Mouse (Mus musculus) G1E (cell line): Measurements from ENCODE around the gene 1700016H13Rik. TPM values are rescaled to one million over a fixed set of nuclear protein-coding genes. Genes with fewer than 3 reads are reported as not detected.

Experiments
- ATAC-seq: 2 replicates; pipeline ENCODE4 v1.8.0; 2016; ENCODE audit warnings: mild to moderate bottlenecking; ENCODE audit not compliant: insufficient number of reproducible peaks, poor library complexity, low FRiP score, severe bottlenecking; ENCODE audit errors: extremely low read depth
- DNase-seq: peaks from one replicate; pipeline ENCODE4 v3.0.0; 2012; ENCODE audit warnings: low spot score
- H3K27me3 ChIP-seq: 2 replicates; pipeline ENCODE4 v1.6.1; 2012; ENCODE audit warnings: mild to moderate bottlenecking, low read length, inconsistent platforms; ENCODE audit not compliant: insufficient read depth
- H3K36me3 ChIP-seq: replicated peaks from 2 replicates; pipeline ENCODE3; 2012; ENCODE audit warnings: mild to moderate bottlenecking, inconsistent platforms
- H3K4me1 ChIP-seq: 2 replicates; pipeline ENCODE4 v1.6.1; 2012; ENCODE audit warnings: low read depth, low read length, inconsistent platforms, mixed read lengths; ENCODE audit not compliant: insufficient read depth
- H3K4me3 ChIP-seq: 2 replicates; pipeline ENCODE4 v1.5.1; 2012; ENCODE audit warnings: low read depth, mild to moderate bottlenecking, inconsistent platforms, low read length, moderate library complexity, mixed read lengths
- H3K9me3 ChIP-seq: replicated peaks from 2 replicates; pipeline ENCODE4 v1.6.1; 2012; ENCODE audit warnings: inconsistent platforms
- CTCF ChIP-seq: IDR thresholded peaks from 2 replicates; pipeline ENCODE4 v1.5.1; 2012; ENCODE audit warnings: low read depth, low read length, inconsistent platforms, mixed read lengths
- GATA1 ChIP-seq: IDR thresholded peaks from 2 replicates; pipeline ENCODE4 v1.6.1; 2012; ENCODE audit warnings: borderline replicate concordance, low read length, inconsistent platforms, mixed read lengths
- GATA2 ChIP-seq: IDR thresholded peaks from 2 replicates; pipeline ENCODE4 v1.6.1; 2012; ENCODE audit warnings: low read depth, low read length, inconsistent platforms, borderline replicate concordance
- POLR2AphosphoS5 ChIP-seq: IDR thresholded peaks from 2 replicates; pipeline ENCODE4 v1.6.1; 2012; ENCODE audit warnings: low read depth, low read length, inconsistent platforms; ENCODE audit not compliant: insufficient replicate concordance
- TAL1 ChIP-seq: conservative IDR thresholded peaks from 2 replicates; pipeline ENCODE4 v1.6.1; 2012; ENCODE audit warnings: low read depth, low read length, inconsistent platforms, mixed read lengths
- polyA plus RNA-seq: library from polyadenylated mRNA; stranded (reverse); fragments of >175 nt; gene quantifications from 2 replicates; pipeline ENCODE4 v1.2.3, GENCODE M21; 2012
- total RNA-seq, 2 experiments: library from RNA; stranded (forward) in 1 of 2; stranded (reverse) in 1 of 2; fragments of 200-1000 nt in 1 of 2; fragments of >200 nt in 1 of 2; fragmentation: Nextera tagmentation in 1 of 2; gene quantifications; 2 replicates each; pipeline ENCODE4 v1.2.3; 2014 to 2017

The 1700016H13Rik gene
- total and polyA plus RNA-seq, 3 experiments = not detected

- peaks cover 41% of the 10 kb centered on the region for H3K27me3 ChIP-seq
- H3K4me1 ChIP-seq = peaks cover 23% of the 10 kb centered on the region
- no peaks in the 10 kb centered on the region for H3K9me3 ChIP-seq
- H3K4me3 ChIP-seq = no peak overlapping the region
- H3K36me3 ChIP-seq = no peaks in the 10 kb centered on the region
- no peak for ATAC-seq
- TF ChIP-seq GATA2 = no peak
- no peak for TF ChIP-seq CTCF
- TF ChIP-seq GATA1 = no peak
- TF ChIP-seq TAL1 = no peak
- no peak for TF ChIP-seq POLR2AphosphoS5
- DNase-seq = no peak
These were observed 34.4 kb upstream of the 1700016H13Rik start for GRCm38 (mm10) chr5:103690190-103690589.

GRCm38 (mm10) chr5:103689645-103690044, 33.8 kb upstream of the 1700016H13Rik start:
- H3K4me1 ChIP-seq = peaks cover 23% of the 10 kb centered on the region
- no peak for DNase-seq
- TF ChIP-seq CTCF (no peak), POLR2AphosphoS5 (no peak), TAL1 (no peak), GATA2 (no peak), GATA1 (no peak)
- H3K36me3 ChIP-seq = no peaks in the 10 kb centered on the region
- H3K27me3 ChIP-seq = peaks cover 38% of the 10 kb centered on the region
- no peak for ATAC-seq
- H3K4me3 ChIP-seq = no peak overlapping the region
- no peaks in the 10 kb centered on the region for H3K9me3 ChIP-seq

- ATAC-seq = no peak
- no peaks in the 10 kb centered on the region for H3K9me3 ChIP-seq
These were observed 26.0 kb upstream of the 1700016H13Rik start for GRCm38 (mm10) chr5:103681824-103682223.

GRCm38 (mm10) chr5:103680381-103680780, 24.6 kb upstream of the 1700016H13Rik start:
- peak; percentile 68 for DNase-seq
- no peaks in the 10 kb centered on the region for H3K36me3 ChIP-seq
- peak; percentile 66; the same call in 1 of the 2 replicates for ATAC-seq
- peaks cover 15% of the 10 kb centered on the region for H3K27me3 ChIP-seq
- TF ChIP-seq CTCF = peak; percentile 94
- TF ChIP-seq GATA2 = no peak
- TF ChIP-seq TAL1 = no peak
- no peak for TF ChIP-seq POLR2AphosphoS5
- TF ChIP-seq GATA1 = no peak
- no peaks in the 10 kb centered on the region; the same call in 1 of the 2 replicates for H3K4me1 ChIP-seq
- H3K4me3 ChIP-seq = no peak overlapping the region
- H3K9me3 ChIP-seq = no peaks in the 10 kb centered on the region

More at GRCm38 (mm10) chr5:103681824-103682223, 26.0 kb upstream of the 1700016H13Rik start:
- Histone ChIP-seq H3K4me1 (no peaks in the 10 kb centered on the region; the same call in 1 of the 2 replicates), H3K36me3 (no peaks in the 10 kb centered on the region), H3K27me3 (peaks cover 17% of the 10 kb centered on the region), H3K4me3 (no peak overlapping the region)
- TF ChIP-seq TAL1 = no peak
- TF ChIP-seq GATA2 = no peak
- no peak for DNase-seq

GRCm38 (mm10) chr5:103678974-103679373, 23.2 kb upstream of the 1700016H13Rik start:
- H3K36me3 ChIP-seq = no peaks in the 10 kb centered on the region
- H3K9me3 ChIP-seq = no peaks in the 10 kb centered on the region
- no peak overlapping the region for H3K4me3 ChIP-seq
- ATAC-seq (no peak), DNase-seq (no peak)
- H3K27me3 ChIP-seq = peaks cover 10% of the 10 kb centered on the region; the same call in 1 of the 2 replicates
- TF ChIP-seq CTCF (no peak), GATA1 (no peak), TAL1 (no peak)
- H3K4me1 ChIP-seq = no peaks in the 10 kb centered on the region; the same call in 1 of the 2 replicates

- Histone ChIP-seq H3K4me1 (no peaks in the 10 kb centered on the region; the same call in 1 of the 2 replicates), H3K27me3 (peaks cover 14% of the 10 kb centered on the region), H3K4me3 (no peak overlapping the region), H3K9me3 (no peaks in the 10 kb centered on the region), H3K36me3 (no peaks in the 10 kb centered on the region)
- TF ChIP-seq GATA2 (no peak), TAL1 (no peak), POLR2AphosphoS5 (no peak), CTCF (no peak), GATA1 (no peak)
- no peak for DNase-seq
- no peak for ATAC-seq
These were observed 22.1 kb upstream of the 1700016H13Rik start for GRCm38 (mm10) chr5:103677894-103678293.
